Mouse (Mus musculus) Muller cell, postnatal 12 days (primary cell): ENCODE data around the gene Pnrc2.

Experiments used
- DNase-seq: peaks from one replicate; pipeline ENCODE4 v3.0.0-alpha.2; 2015; ENCODE audit errors: inconsistent ontology term

The Pnrc2 gene

GRCm38 (mm10) chr4:135891539-135891938, 17.9 kb upstream of the Pnrc2 start:
- no peak for DNase-seq

- peak; percentile 74 for DNase-seq
These were observed 16.2 kb upstream of the Pnrc2 start for GRCm38 (mm10) chr4:135889884-135890283.

GRCm38 (mm10) chr4:135889146-135889883, 15.7 kb upstream of the Pnrc2 start:
- no peak for DNase-seq

GRCm38 (mm10) chr4:135888448-135889057, 14.9 kb upstream of the Pnrc2 start:
- no peak for DNase-seq

- DNase-seq: no peak
These were observed 12.5 kb upstream of the Pnrc2 start for GRCm38 (mm10) chr4:135886184-135886583.

- DNase-seq: no peak
These were observed 12.0 kb upstream of the Pnrc2 start for GRCm38 (mm10) chr4:135885676-135886075.

- DNase-seq: no peak
These were observed 10.9 kb upstream of the Pnrc2 start for GRCm38 (mm10) chr4:135884531-135884930.

- DNase-seq: no peak
These were observed 10.3 kb upstream of the Pnrc2 start for GRCm38 (mm10) chr4:135883881-135884516.

GRCm38 (mm10) chr4:135883401-135883851, 9.8 kb upstream of the Pnrc2 start:
- DNase-seq: peak; percentile 88

- no peak for DNase-seq
These were observed 8.4 kb upstream of the Pnrc2 start for GRCm38 (mm10) chr4:135882023-135882422.

- DNase-seq: no peak
These were observed 6.9 kb upstream of the Pnrc2 start for GRCm38 (mm10) chr4:135880576-135880975.

- no peak for DNase-seq
These were observed 6.4 kb upstream of the Pnrc2 start for GRCm38 (mm10) chr4:135880018-135880417.

- DNase-seq: no peak
These were observed 5.4 kb upstream of the Pnrc2 start for GRCm38 (mm10) chr4:135879021-135879420.

GRCm38 (mm10) chr4:135877742-135878141, 4.1 kb upstream of the Pnrc2 start:
- DNase-seq: no peak

- peak; percentile 81 for DNase-seq
These were observed 3.0 kb upstream of the Pnrc2 start for GRCm38 (mm10) chr4:135876583-135877020.

GRCm38 (mm10) chr4:135875991-135876582, 2.4 kb upstream of the Pnrc2 start:
- no peak for DNase-seq

- no peak for DNase-seq
These were observed 1.9 kb upstream of the Pnrc2 start for GRCm38 (mm10) chr4:135875546-135875945.

- no peak for DNase-seq
These were observed 1.2 kb upstream of the Pnrc2 start for GRCm38 (mm10) chr4:135874564-135875535.

GRCm38 (mm10) chr4:135872589-135873391, 860 bp downstream of the Pnrc2 start:
- peak; percentile 52 for DNase-seq

- no peak for DNase-seq
These were observed 1.6 kb downstream of the Pnrc2 start for GRCm38 (mm10) chr4:135872015-135872414.
